19 mouse cellular contexts compared by ENCODE assay signal in genomic region chr5:21270756-21271155, GRCm38 (mm10).
DNase-seq lines count a peak whose midpoint lies in the region; ATAC-seq and TF ChIP-seq lines count a peak whose summit lies in the region.
"Had no signal": no experiment of that assay in that cellular context is flagged by ENCODE, and none has a peak within 500 bp of the region (broad histone marks: within the 10 kb centered on the region; RNA-seq: fewer than 3 reads in every experiment).

No protein-coding gene starts in this region.

- WGBS in heart, embryonic 11.5 days (ENCODE audit: insufficient replicate concordance): 69% methylated on average over 4 of the region's 4 CpGs
- 87% methylated on average over 4 of the region's 4 CpGs for WGBS in neural tube, embryonic 15.5 days

- no peaks in the 10 kb centered on the region for H3K36me3 ChIP-seq in heart, embryonic 11.5 days (ENCODE audit: control insufficient read depth, insufficient read depth, low read length)
- no peaks in the 10 kb centered on the region for H3K36me3 ChIP-seq in myocyte (ENCODE audit: control insufficient read depth, insufficient read depth)
- H3K36me3 ChIP-seq in neural tube, embryonic 15.5 days: no peaks in the 10 kb centered on the region
- H3K36me3 ChIP-seq: embryonic facial prominence, embryonic 13.5 days; forebrain, embryonic 15.5 days; G1E; liver, embryonic 12.5 days; midbrain, embryonic 13.5 days; neural tube, embryonic 13.5 days had no signal

- no peak overlapping the region for H3ac ChIP-seq in myocyte (ENCODE audit: control insufficient read depth, insufficient read length)

- H3K4me3 ChIP-seq in heart, embryonic 11.5 days (ENCODE audit: low read depth, low read length): no peak overlapping the region
- no peak overlapping the region for H3K4me3 ChIP-seq in myocyte
- no peak overlapping the region for H3K4me3 ChIP-seq in neural tube, embryonic 15.5 days (replicated peaks)
- H3K4me3 ChIP-seq: embryonic facial prominence, embryonic 13.5 days; forebrain, embryonic 15.5 days; liver, embryonic 12.5 days; midbrain, embryonic 13.5 days; neural tube, embryonic 13.5 days had no signal

- TF ChIP-seq POLR2A in myocyte (IDR thresholded peaks at IDR 0.05; ENCODE audit: insufficient read length, low read depth): no peak

- H3K27ac ChIP-seq in heart, embryonic 11.5 days (ENCODE audit: low read depth, low read length): no peak overlapping the region
- no peak overlapping the region for H3K27ac ChIP-seq in neural tube, embryonic 15.5 days (replicated peaks)
- H3K27ac ChIP-seq: embryonic facial prominence, embryonic 13.5 days; forebrain, embryonic 15.5 days; liver, embryonic 12.5 days; midbrain, embryonic 13.5 days; neural tube, embryonic 13.5 days had no signal

- peak; percentile 59 to 68 for DNase-seq in heart, adult 9 months (ENCODE audit: low spot score in 2 of 2)
- peak; percentile 17 for DNase-seq in lung, postnatal 25 days (ENCODE audit: low spot score)
- no peak for DNase-seq in lung, postnatal 14 days
- DNase-seq in NIH3T3 (ENCODE audit: low read depth): peak; percentile 68
- DNase-seq in c-Kit-positive CD71-positive TER-119-positive erythroid progenitor cells, embryonic 14.5 days (ENCODE audit: low spot score): no peak
- DNase-seq: kidney, adult 8-10 months; lung, adult 2 months; spleen, adult 18-20 months; thymus, adult 18-20 months had no signal

- no peak overlapping the region for H3K4me2 ChIP-seq in heart, embryonic 11.5 days
- H3K4me2 ChIP-seq in myocyte (ENCODE audit: low read depth): peak overlapping the region; percentile 35
- H3K4me2 ChIP-seq in neural tube, embryonic 15.5 days: no peak overlapping the region
- H3K4me2 ChIP-seq: embryonic facial prominence, embryonic 13.5 days; forebrain, embryonic 15.5 days; liver, embryonic 12.5 days; midbrain, embryonic 13.5 days; neural tube, embryonic 13.5 days had no signal

- no peak overlapping the region for H3K9ac ChIP-seq in heart, embryonic 11.5 days (ENCODE audit: low read depth, low read length)
- H3K9ac ChIP-seq in neural tube, embryonic 15.5 days (replicated peaks): no peak overlapping the region
- H3K9ac ChIP-seq: embryonic facial prominence, embryonic 13.5 days; forebrain, embryonic 15.5 days; liver, embryonic 12.5 days; midbrain, embryonic 13.5 days; neural tube, embryonic 13.5 days had no signal

- H3K79me2 ChIP-seq in myocyte (ENCODE audit: control insufficient read depth, insufficient read depth): no peaks in the 10 kb centered on the region

- no peaks in the 10 kb centered on the region for H3K4me1 ChIP-seq in heart, embryonic 11.5 days (ENCODE audit: control insufficient read depth, insufficient read depth, low read length)
- no peaks in the 10 kb centered on the region; the same call in 1 of the 2 replicates for H3K4me1 ChIP-seq in neural tube, embryonic 15.5 days
- H3K4me1 ChIP-seq: forebrain, embryonic 15.5 days; liver, embryonic 12.5 days had no signal

- no peak for ATAC-seq in heart, embryonic 11.5 days (replicated peaks; ENCODE audit: insufficient number of reproducible peaks, low FRiP score, low TSS enrichment)
- ATAC-seq in neural tube, embryonic 15.5 days (ENCODE audit: low FRiP score): no peak
- ATAC-seq: CD4-positive, CD25-positive, alpha-beta regulatory T cell, adult 4 months; forebrain, embryonic 15.5 days had no signal

- no peaks in the 10 kb centered on the region for H3K27me3 ChIP-seq in heart, embryonic 11.5 days (ENCODE audit: control insufficient read depth, insufficient read depth, low read length)
- no peaks in the 10 kb centered on the region for H3K27me3 ChIP-seq in myocyte (ENCODE audit: control insufficient read depth, insufficient read depth, insufficient read length)
- no peaks in the 10 kb centered on the region for H3K27me3 ChIP-seq in neural tube, embryonic 15.5 days (replicated peaks)
- H3K27me3 ChIP-seq: embryonic facial prominence, embryonic 13.5 days; forebrain, embryonic 15.5 days; midbrain, embryonic 13.5 days; neural tube, embryonic 13.5 days had no signal

- H3K9me3 ChIP-seq in heart, embryonic 11.5 days (replicated peaks; ENCODE audit: control insufficient read depth, low read length): no peaks in the 10 kb centered on the region
- H3K9me3 ChIP-seq in neural tube, embryonic 15.5 days (replicated peaks): no peaks in the 10 kb centered on the region
- H3K9me3 ChIP-seq: embryonic facial prominence, embryonic 13.5 days; forebrain, embryonic 15.5 days; G1E; liver, embryonic 12.5 days; midbrain, embryonic 13.5 days; neural tube, embryonic 13.5 days had no signal

TF ChIP-seq in myocyte, 11 proteins besides CTCF, POLR2A, EP300 and RAD21:
- no peak for TF ChIP-seq E2F4 (IDR thresholded peaks at IDR 0.05; ENCODE audit: insufficient read depth)
- TF ChIP-seq MYOG (IDR thresholded peaks at IDR 0.05; ENCODE audit: control insufficient read depth in 1 of 3, insufficient read depth in 1 of 3, insufficient read length in 2 of 3, low read depth in 2 of 3): no peak
- no peak for TF ChIP-seq USF1 (IDR thresholded peaks at IDR 0.05; ENCODE audit: low read depth)
- no peak for TF ChIP-seq TCF3 (IDR thresholded peaks at IDR 0.05; ENCODE audit: insufficient read length, low read depth)
- no peak for TF ChIP-seq TCF12 (IDR thresholded peaks at IDR 0.05; ENCODE audit: insufficient read depth, poor library complexity, severe bottlenecking)
- no peak for TF ChIP-seq REST (IDR thresholded peaks at IDR 0.05; ENCODE audit: insufficient read depth, insufficient read length)
- TF ChIP-seq MYOD1 (IDR thresholded peaks at IDR 0.05; ENCODE audit: control insufficient read depth in 1 of 3, insufficient read length in 2 of 3, low read depth in 2 of 3): no peak
- no peak for TF ChIP-seq CEBPB (IDR thresholded peaks at IDR 0.05; ENCODE audit: insufficient read depth, poor library complexity, severe bottlenecking)
- no peak for TF ChIP-seq MAX (IDR thresholded peaks at IDR 0.05; ENCODE audit: low read depth)
- no peak for TF ChIP-seq SRF (IDR thresholded peaks at IDR 0.05; ENCODE audit: control insufficient read depth, insufficient read length, low read depth)
- TF ChIP-seq POLR2AphosphoS2 (IDR thresholded peaks at IDR 0.05; ENCODE audit: insufficient read length, low read depth): no peak
TF ChIP-seq in myocyte: peak in this region for 0.

Comparison
In these comparisons a context has a peak if more than half of its experiments do, and no peak if none do; other contexts are left out.
1. DNase-seq: peak in heart, adult 9 months (2 of 2), lung, postnatal 25 days (single experiment) and NIH3T3 (single experiment); none in lung, postnatal 14 days (single experiment) and c-Kit-positive CD71-positive TER-119-positive erythroid progenitor cells, embryonic 14.5 days (single experiment).